34 mouse cellular contexts compared by ENCODE assay signal in the genomic region with DNA sequence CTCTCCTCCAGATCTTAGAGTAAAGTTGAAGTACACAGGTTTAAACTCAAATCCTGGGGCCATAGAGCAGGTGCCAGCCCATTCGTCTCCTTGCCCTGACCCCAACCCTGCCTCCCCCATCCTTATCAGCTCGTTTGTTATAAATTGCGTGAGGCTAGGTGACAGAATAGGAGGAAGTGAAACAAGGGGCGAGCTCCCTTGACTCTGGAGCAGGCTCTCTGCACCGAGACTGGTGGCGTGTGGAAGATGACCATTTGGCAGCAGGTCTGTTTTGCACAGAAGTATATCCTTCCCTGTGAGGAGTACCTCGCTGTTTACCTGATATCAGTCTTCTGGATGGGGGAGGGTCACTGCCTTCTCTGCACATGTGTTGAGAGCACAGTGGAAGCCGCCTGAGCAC. TPM values are rescaled to one million over a fixed set of nuclear protein-coding genes. Genes with fewer than 3 reads are reported as not detected.
DNase-seq lines count a peak whose midpoint lies in the region; ATAC-seq lines count a peak whose summit lies in the region.
"Had no signal": no experiment of that assay in that cellular context is flagged by ENCODE, and none has a peak within 500 bp of the region (broad histone marks: within the 10 kb centered on the region; RNA-seq: fewer than 3 reads in every experiment).

No protein-coding gene starts in this region.

- H3K9me3 ChIP-seq in heart, embryonic 10.5 days, result no peaks in the 10 kb centered on the region
- H3K9me3 ChIP-seq in heart, embryonic 16.5 days (replicated peaks; ENCODE audit: control insufficient read depth, low read length), result no peaks in the 10 kb centered on the region
- H3K9me3 ChIP-seq in kidney, embryonic 15.5 days (replicated peaks), result no peaks in the 10 kb centered on the region
- H3K9me3 ChIP-seq in midbrain, embryonic 13.5 days, result no peaks in the 10 kb centered on the region
- H3K9me3 ChIP-seq: embryonic facial prominence, embryonic 13.5 days; hindbrain, embryonic 12.5 days; midbrain, embryonic 15.5 days had no signal

- H3K27me3 ChIP-seq in heart, embryonic 10.5 days (ENCODE audit: insufficient read depth, poor library complexity, severe bottlenecking), result no peaks in the 10 kb centered on the region
- no peaks in the 10 kb centered on the region for H3K27me3 ChIP-seq in heart, embryonic 16.5 days (ENCODE audit: control insufficient read depth, insufficient read depth, low read length)
- no peaks in the 10 kb centered on the region for H3K27me3 ChIP-seq in kidney, embryonic 15.5 days
- no peaks in the 10 kb centered on the region for H3K27me3 ChIP-seq in midbrain, embryonic 13.5 days
- H3K27me3 ChIP-seq: embryonic facial prominence, embryonic 13.5 days; hindbrain, embryonic 12.5 days; midbrain, embryonic 15.5 days had no signal

- intact Hi-C loops in heart, postnatal 14 days (cut with DNase I), result no loop called here

- no peak for ATAC-seq in heart, embryonic 16.5 days (replicated peaks; ENCODE audit: extremely low read depth, insufficient read depth, low FRiP score)
- peak; percentile 82 for ATAC-seq in common myeloid progenitor, adult 5-6 weeks (replicated peaks; ENCODE audit: low read depth, poor library complexity, severe bottlenecking)
- ATAC-seq in neutrophil, adult 5-6 weeks (ENCODE audit: extremely low read depth, insufficient number of reproducible peaks, low FRiP score, poor library complexity, severe bottlenecking), result 0 out of 2 replicates have a peak, but pooled peaks have one; percentile 16
- ATAC-seq in kidney, embryonic 15.5 days (replicated peaks; ENCODE audit: low FRiP score), result no peak
- ATAC-seq in midbrain, embryonic 13.5 days, result no peak
- ATAC-seq: activated CD4-positive, CD25-positive, alpha-beta regulatory T cell, adult 4 months; forebrain, embryonic 14.5 days; intestine, postnatal 0 days; midbrain, embryonic 15.5 days had no signal

- H3K36me3 ChIP-seq in heart, embryonic 10.5 days, result peaks cover 42% of the 10 kb centered on the region
- H3K36me3 ChIP-seq in heart, embryonic 16.5 days (ENCODE audit: control insufficient read depth, insufficient read depth), result no peaks in the 10 kb centered on the region
- peaks cover 43% of the 10 kb centered on the region for H3K36me3 ChIP-seq in kidney, embryonic 15.5 days
- peaks cover 33% of the 10 kb centered on the region for H3K36me3 ChIP-seq in midbrain, embryonic 13.5 days

- 30% methylated on average over 8 of the region's 8 CpGs for WGBS in heart, embryonic 10.5 days
- WGBS in heart, embryonic 16.5 days, result 26% methylated on average over 8 of the region's 8 CpGs
- 41% methylated on average over 8 of the region's 8 CpGs for WGBS in kidney, embryonic 15.5 days
- 79% methylated on average over 8 of the region's 8 CpGs for WGBS in midbrain, embryonic 13.5 days

- no peak for DNase-seq in heart, embryonic 10.5 days (ENCODE audit: low spot score)
- no peak for DNase-seq in heart, adult 8-10 months (ENCODE audit: low spot score)
- no peak for DNase-seq in heart, postnatal 14 days
- DNase-seq: adrenal gland, adult 8-10 months; cerebellum, adult 11-12 months; cerebellum, postnatal 10 days; gastrocnemius, adult 2 months; kidney, postnatal 10 days; lung, postnatal 14 days; right cerebral cortex, adult 18-20 months; right cerebral cortex, postnatal 4 days; thymus, adult 2 months; thymus, postnatal 4 days had no signal

- peaks cover 19% of the 10 kb centered on the region for H3K4me1 ChIP-seq in heart, embryonic 10.5 days
- H3K4me1 ChIP-seq in heart, embryonic 16.5 days (ENCODE audit: control insufficient read depth, insufficient read depth, low read length), result peaks cover 7% of the 10 kb centered on the region; the same call in 1 of the 2 replicates
- H3K4me1 ChIP-seq in kidney, embryonic 15.5 days, result no peaks in the 10 kb centered on the region
- no peaks in the 10 kb centered on the region for H3K4me1 ChIP-seq in midbrain, embryonic 13.5 days (replicated peaks)
- H3K4me1 ChIP-seq: hindbrain, embryonic 12.5 days; midbrain, embryonic 15.5 days had no signal

- H3K27ac ChIP-seq in heart, embryonic 10.5 days, result peak overlapping the region; percentile 53
- H3K27ac ChIP-seq in heart, embryonic 16.5 days (ENCODE audit: low read length), result 0 out of 2 replicates have a peak overlapping the region, but pooled peaks have one; percentile 39
- H3K27ac ChIP-seq in kidney, embryonic 15.5 days, result no peak overlapping the region
- no peak overlapping the region for H3K27ac ChIP-seq in midbrain, embryonic 13.5 days
- H3K27ac ChIP-seq: embryonic facial prominence, embryonic 13.5 days; gastrocnemius, adult 2 months; hindbrain, embryonic 12.5 days; midbrain, embryonic 15.5 days had no signal

- H3K9ac ChIP-seq in heart, embryonic 16.5 days (ENCODE audit: low read length), result no peak overlapping the region
- no peak overlapping the region for H3K9ac ChIP-seq in kidney, embryonic 15.5 days
- H3K9ac ChIP-seq in midbrain, embryonic 13.5 days (replicated peaks), result no peak overlapping the region
- H3K9ac ChIP-seq: embryonic facial prominence, embryonic 13.5 days; hindbrain, embryonic 12.5 days; midbrain, embryonic 15.5 days had no signal

- no peak overlapping the region for H3K4me3 ChIP-seq in heart, embryonic 10.5 days
- no peak overlapping the region for H3K4me3 ChIP-seq in heart, embryonic 16.5 days (ENCODE audit: low read length)
- H3K4me3 ChIP-seq in kidney, embryonic 15.5 days (replicated peaks), result no peak overlapping the region
- no peak overlapping the region for H3K4me3 ChIP-seq in midbrain, embryonic 13.5 days (replicated peaks)
- H3K4me3 ChIP-seq: embryonic facial prominence, embryonic 13.5 days; gastrocnemius, adult 2 months; hindbrain, embryonic 12.5 days; midbrain, embryonic 15.5 days had no signal

- no peak overlapping the region for H3K4me2 ChIP-seq in heart, embryonic 16.5 days (ENCODE audit: low read depth, low read length)
- H3K4me2 ChIP-seq in kidney, embryonic 15.5 days, result no peak overlapping the region
- no peak overlapping the region for H3K4me2 ChIP-seq in midbrain, embryonic 13.5 days (replicated peaks)
- H3K4me2 ChIP-seq: embryonic facial prominence, embryonic 13.5 days; hindbrain, embryonic 12.5 days; midbrain, embryonic 15.5 days had no signal

RNA-seq across cellular contexts. Expression of a gene that starts 23.9 kb away (rescaled TPM):
- 11.0 and 17.4 TPM in 2 replicates for polyA plus RNA-seq in heart, embryonic 10.5 days (2016; fragmentation: Nextera tagmentation; extraction: Ambion mirVana)
- total RNA-seq in heart, adult 8-10 months (2022), result 1 to 10 TPM; 4.4 to 5.7 (median 5.2) TPM
- polyA plus RNA-seq in heart, embryonic 16.5 days (2015; fragmentation: Nextera tagmentation; extraction: Ambion mirVana), result 8.6 and 8.9 TPM in 2 replicates
- total RNA-seq in heart, postnatal 14 days (2021), result 10 to 100 TPM in 1 of 2 experiments, 1 to 10 TPM in 1; 8.1 to 10.1 TPM
- 0.82 and 1.9 TPM in 2 replicates for total RNA-seq in common myeloid progenitor, adult 5-6 weeks (2017)
- 0.86 and 2.9 TPM in 2 replicates for total RNA-seq in neutrophil, adult 5-6 weeks (2017)
- 24.1 and 25.0 TPM in 2 replicates for polyA plus RNA-seq in kidney, embryonic 15.5 days (2015; fragmentation: Nextera tagmentation; extraction: Ambion mirVana)
- polyA plus RNA-seq in midbrain, embryonic 13.5 days (2015; fragmentation: Nextera tagmentation; extraction: Ambion mirVana), result 6.0 TPM in 2 replicates

RNA-seq across cellular contexts. Expression of a gene that starts 47.8 kb away (rescaled TPM):
- not detected in 2 replicates for polyA plus RNA-seq in heart, embryonic 10.5 days (2016; fragmentation: Nextera tagmentation; extraction: Ambion mirVana)
- not detected for total RNA-seq in heart, adult 8-10 months (2022)
- not detected in 2 replicates for polyA plus RNA-seq in heart, embryonic 16.5 days (2015; fragmentation: Nextera tagmentation; extraction: Ambion mirVana)
- total RNA-seq in heart, postnatal 14 days (2021), result not detected
- total RNA-seq in common myeloid progenitor, adult 5-6 weeks (2017), result not detected in 2 replicates
- not detected in 2 replicates for total RNA-seq in neutrophil, adult 5-6 weeks (2017)
- polyA plus RNA-seq in kidney, embryonic 15.5 days (2015; fragmentation: Nextera tagmentation; extraction: Ambion mirVana), result not detected in 2 replicates
- polyA plus RNA-seq in midbrain, embryonic 13.5 days (2015; fragmentation: Nextera tagmentation; extraction: Ambion mirVana), result not detected in 2 replicates
- total RNA-seq: adrenal gland, adult 8-10 months; gastrocnemius, adult 2 months; gastrocnemius, postnatal 4 days; layer of hippocampus, postnatal 14 days; left cerebral cortex, postnatal 10 days; liver, adult 2 months; megakaryocyte-erythroid progenitor cell, adult 5-6 weeks had no signal
- polyA plus RNA-seq: embryonic facial prominence, embryonic 13.5 days; forebrain, embryonic 14.5 days; frontal cortex, adult 2 months; hindbrain, embryonic 12.5 days; intestine, postnatal 0 days; limb, embryonic 11.5 days; liver, adult 2 months; liver, embryonic 16.5 days; midbrain, embryonic 15.5 days; neural tube, embryonic 14.5 days; stomach, embryonic 16.5 days; thymus, adult 2 months had no signal

RNA-seq across cellular contexts. Expression of a gene that starts 58.0 kb away (rescaled TPM):
- 114 and 119 TPM in 2 replicates for polyA plus RNA-seq in heart, embryonic 10.5 days (2016; fragmentation: Nextera tagmentation; extraction: Ambion mirVana)
- total RNA-seq in heart, adult 8-10 months (2022), result 1 to 10 TPM; 2.3 to 5.2 (median 2.8) TPM
- 51.4 and 53.7 TPM in 2 replicates for polyA plus RNA-seq in heart, embryonic 16.5 days (2015; fragmentation: Nextera tagmentation; extraction: Ambion mirVana)
- total RNA-seq in heart, postnatal 14 days (2021), result 1 to 10 TPM; 5.5 to 8.9 TPM
- 16.3 TPM in 2 replicates for total RNA-seq in common myeloid progenitor, adult 5-6 weeks (2017)
- 257 and 262 TPM in 2 replicates for total RNA-seq in neutrophil, adult 5-6 weeks (2017)
- polyA plus RNA-seq in kidney, embryonic 15.5 days (2015; fragmentation: Nextera tagmentation; extraction: Ambion mirVana), result 71.7 and 73.9 TPM in 2 replicates
- polyA plus RNA-seq in midbrain, embryonic 13.5 days (2015; fragmentation: Nextera tagmentation; extraction: Ambion mirVana), result 33.7 and 35.3 TPM in 2 replicates

RNA-seq across cellular contexts. Expression of a gene that starts 59.2 kb away (rescaled TPM):
- polyA plus RNA-seq in heart, embryonic 10.5 days (2016; fragmentation: Nextera tagmentation; extraction: Ambion mirVana), result 0.10 TPM in 1 of 2 replicates, not detected in the other
- total RNA-seq in heart, adult 8-10 months (2022), result not detected
- polyA plus RNA-seq in heart, embryonic 16.5 days (2015; fragmentation: Nextera tagmentation; extraction: Ambion mirVana), result not detected in 2 replicates
- not detected for total RNA-seq in heart, postnatal 14 days (2021)
- not detected in 2 replicates for total RNA-seq in common myeloid progenitor, adult 5-6 weeks (2017)
- not detected in 2 replicates for total RNA-seq in neutrophil, adult 5-6 weeks (2017)
- polyA plus RNA-seq in kidney, embryonic 15.5 days (2015; fragmentation: Nextera tagmentation; extraction: Ambion mirVana), result not detected in 2 replicates
- polyA plus RNA-seq in midbrain, embryonic 13.5 days (2015; fragmentation: Nextera tagmentation; extraction: Ambion mirVana), result not detected in 2 replicates
- total RNA-seq: adrenal gland, adult 8-10 months; gastrocnemius, adult 2 months; gastrocnemius, postnatal 4 days; layer of hippocampus, postnatal 14 days; left cerebral cortex, postnatal 10 days; liver, adult 2 months; megakaryocyte-erythroid progenitor cell, adult 5-6 weeks had no signal
- polyA plus RNA-seq: embryonic facial prominence, embryonic 13.5 days; forebrain, embryonic 14.5 days; frontal cortex, adult 2 months; hindbrain, embryonic 12.5 days; intestine, postnatal 0 days; limb, embryonic 11.5 days; liver, adult 2 months; liver, embryonic 16.5 days; midbrain, embryonic 15.5 days; neural tube, embryonic 14.5 days; stomach, embryonic 16.5 days had no signal

Comparison
In these comparisons a context has a peak if more than half of its experiments do, and no peak if none do; other contexts are left out.
1. H3K27ac ChIP-seq: peak in heart, embryonic 10.5 days (single experiment) and heart, embryonic 16.5 days (single experiment); none in kidney, embryonic 15.5 days (single experiment) and midbrain, embryonic 13.5 days (single experiment).
2. ATAC-seq: peak in common myeloid progenitor, adult 5-6 weeks (single experiment) and neutrophil, adult 5-6 weeks (single experiment); none in heart, embryonic 16.5 days (single experiment), kidney, embryonic 15.5 days (single experiment) and midbrain, embryonic 13.5 days (single experiment).
3. RNA of a gene that starts 58.0 kb away (total RNA-seq): 257 to 262 TPM in neutrophil, adult 5-6 weeks; 16.3 TPM in common myeloid progenitor, adult 5-6 weeks, 5.5 to 8.9 TPM in heart, postnatal 14 days and 2.3 to 5.2 TPM in heart, adult 8-10 months; every median in the first group is over 10 times any median in the second.